Mouse (Mus musculus) lung, embryonic 14.5 days (tissue): Measurements from ENCODE around the gene Gdf9. TPM values are rescaled to one million over a fixed set of nuclear protein-coding genes. Genes with fewer than 3 reads are reported as not detected.
"Not testable (repeated sequence)": the region's sequence is repeated elsewhere in the genome, so short reads cannot be mapped to it uniquely, and the experiment has no call there.

Source experiments
- ATAC-seq: fragments of 200-750 bp; cut with Nextera tagmentation; 2 replicates; pipeline ENCODE4 v1.8.0; 2017; ENCODE audit warnings: mild to moderate bottlenecking, moderate TSS enrichment, moderate library complexity; ENCODE audit not compliant: insufficient read depth
- DNase-seq: peaks from one replicate; pipeline ENCODE4 v3.0.0-alpha.2; 2015
- H3K27ac ChIP-seq: fragments of 300-500 bp; sonication (generic); 2 replicates; pipeline ENCODE4 v1.5.1; 2014; ENCODE audit warnings: low read depth, mild to moderate bottlenecking, moderate library complexity
- H3K27me3 ChIP-seq: fragments of 300-500 bp; sonication (generic); 2 replicates; pipeline ENCODE4 v1.6.1; 2014; ENCODE audit warnings: low read length, control low read depth; ENCODE audit not compliant: insufficient read depth
- H3K36me3 ChIP-seq: fragments of 300-500 bp; sonication (generic); 2 replicates; pipeline ENCODE4 v1.6.1; 2014; ENCODE audit warnings: control low read depth; ENCODE audit not compliant: insufficient read depth
- H3K4me1 ChIP-seq: fragments of 300-500 bp; sonication (generic); 2 replicates; pipeline ENCODE4 v1.6.1; 2014; ENCODE audit warnings: antibody characterized with exemption, control low read depth; ENCODE audit not compliant: insufficient read depth
- H3K4me2 ChIP-seq: fragments of 300-500 bp; sonication (generic); 2 replicates; pipeline ENCODE4 v1.6.1; 2014; ENCODE audit warnings: mild to moderate bottlenecking
- H3K4me3 ChIP-seq: fragments of 300-500 bp; sonication (generic); 2 replicates; pipeline ENCODE4 v1.5.1; 2014; ENCODE audit warnings: low read depth, low read length
- H3K9ac ChIP-seq: fragments of 300-500 bp; sonication (generic); 2 replicates; pipeline ENCODE4 v1.6.1; 2014
- H3K9me3 ChIP-seq: fragments of 300-500 bp; sonication (generic); 2 replicates; pipeline ENCODE4 v1.6.1; 2016; ENCODE audit warnings: low read depth, low read length, control low read depth
- CTCF ChIP-seq: IDR thresholded peaks from 2 replicates; pipeline ENCODE4 v1.5.1; 2016; ENCODE audit warnings: antibody characterized with exemption, low read depth
- WGBS: fragments of 180-500 bp; shearing (Covaris S2); extraction: QIAGEN DNeasy Blood & Tissue Kit; methylation state at CpG from one replicate; pipeline ENCODE4 v1.1.7; 2014; 5-methylcytosine and 5-hydroxymethylcytosine counted together
- polyA plus RNA-seq: library from polyadenylated mRNA; unstranded; fragments of >200 nt; fragmentation: Nextera tagmentation; extraction: Ambion mirVana; gene quantifications from 2 replicates; pipeline ENCODE4 v1.2.1, GENCODE M21; 2014

Gdf9 gene
- polyA plus RNA-seq, 1 experiment from 2014 or later = 2.0 TPM

DNA sequence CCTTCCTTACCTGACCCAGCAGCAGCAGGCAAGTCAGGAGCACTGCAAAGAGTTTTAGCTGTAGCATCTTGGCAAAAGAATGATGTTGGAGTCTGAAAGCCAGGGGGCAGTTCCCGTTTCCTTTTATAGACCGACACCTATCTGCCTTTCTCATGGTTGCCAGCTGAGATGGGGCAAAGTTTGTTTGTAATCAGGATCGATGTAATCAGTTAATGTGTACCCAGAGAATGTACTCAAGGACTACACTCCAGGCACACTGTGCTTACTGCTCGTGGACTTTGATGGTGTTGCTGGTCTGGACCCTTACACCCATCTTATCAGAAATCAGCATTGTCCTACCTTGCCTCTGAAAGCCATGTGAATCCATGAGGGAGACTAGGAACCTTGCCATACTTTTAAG is 7.8 kb upstream of the Gdf9 start, which contains the start of gene Leap2:
TSS of gene Leap2 (minus strand) at position 135 of the 400 bp plus-strand sequence.
- no peak within 1 kb of the TSS for H3K4me2 ChIP-seq
- no peaks in the 10 kb centered on the region for H3K27me3 ChIP-seq
- no peak within 1 kb of the TSS for H3K27ac ChIP-seq
- WGBS = 81% methylated on average over 4 of the region's 4 CpGs
- DNase-seq (no peak), ATAC-seq (no peak)
- H3K9ac ChIP-seq = no peak within 1 kb of the TSS
- no peak within 1 kb of the TSS for H3K4me3 ChIP-seq
- H3K36me3 ChIP-seq = peaks cover 22% of the 10 kb centered on the region
- no peaks in the 10 kb centered on the region for H3K4me1 ChIP-seq
- TF ChIP-seq CTCF = no peak
- H3K9me3 ChIP-seq = no peaks in the 10 kb centered on the region

- Histone ChIP-seq H3K27ac (no peak overlapping the region), H3K4me2 (no peak overlapping the region), H3K9ac (no peak overlapping the region), H3K4me1 (peaks cover 5% of the 10 kb centered on the region), H3K36me3 (peaks cover 19% of the 10 kb centered on the region), H3K4me3 (no peak overlapping the region), H3K27me3 (no peaks in the 10 kb centered on the region), H3K9me3 (no peaks in the 10 kb centered on the region)
- DNase-seq = no peak
- ATAC-seq = no peak
- TF ChIP-seq CTCF = no peak
- 68% methylated on average over 2 of the region's 2 CpGs for WGBS
These were observed 6.0 kb upstream of the Gdf9 start for GRCm38 (mm10) chr11:53424826-53425225.

GRCm38 (mm10) chr11:53425251-53425650 is 5.6 kb upstream of the Gdf9 start:
- Histone ChIP-seq H3K9ac (no peak overlapping the region), H3K27ac (no peak overlapping the region), H3K4me2 (no peak overlapping the region), H3K27me3 (no peaks in the 10 kb centered on the region), H3K4me1 (peaks cover 7% of the 10 kb centered on the region), H3K36me3 (peaks cover 16% of the 10 kb centered on the region), H3K9me3 (no peaks in the 10 kb centered on the region), H3K4me3 (no peak overlapping the region)
- TF ChIP-seq CTCF = no peak
- 34% methylated on average over 3 of the region's 3 CpGs for WGBS
- ATAC-seq (no peak), DNase-seq (no peak)

DNA sequence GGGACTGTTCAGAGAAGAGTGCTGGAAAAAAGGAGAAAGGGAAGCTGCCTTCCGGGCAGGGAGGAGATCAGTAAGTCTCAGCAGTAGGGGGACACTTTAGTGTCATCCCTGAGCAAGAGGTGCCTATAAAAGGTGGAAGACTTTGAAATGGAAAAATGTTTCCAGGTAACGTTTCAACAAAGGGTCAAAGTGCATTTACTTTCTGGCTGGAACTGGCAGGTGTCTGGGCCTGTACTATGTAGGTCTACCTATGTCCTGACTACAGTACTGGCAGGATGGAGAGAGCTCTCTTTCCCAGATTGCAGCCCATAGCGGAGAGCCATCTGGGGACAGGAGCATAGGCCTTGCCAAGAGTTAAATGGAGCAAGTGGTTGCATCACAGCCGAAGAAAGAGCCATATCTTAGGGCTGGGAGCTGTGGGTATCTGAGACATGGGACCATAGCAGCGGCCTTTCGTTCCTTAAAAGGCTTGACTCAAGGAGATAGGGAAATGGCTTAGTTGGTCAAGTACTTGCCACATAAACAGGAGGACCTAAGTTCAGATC is 5.0 kb upstream of the Gdf9 start:
- H3K4me1 ChIP-seq = peaks cover 7% of the 10 kb centered on the region
- WGBS = 80% methylated on average over 6 of the region's 6 CpGs
- DNase-seq = no peak
- H3K36me3 ChIP-seq = peaks cover 15% of the 10 kb centered on the region
- ATAC-seq = no peak
- H3K9ac ChIP-seq = no peak overlapping the region
- no peak overlapping the region for H3K4me2 ChIP-seq
- H3K27me3 ChIP-seq = no peaks in the 10 kb centered on the region
- no peak overlapping the region for H3K4me3 ChIP-seq
- H3K9me3 ChIP-seq = no peaks in the 10 kb centered on the region
- TF ChIP-seq CTCF = no peak
- H3K27ac ChIP-seq = no peak overlapping the region

GRCm38 (mm10) chr11:53426914-53427313 is 3.9 kb upstream of the Gdf9 start:
- H3K27ac ChIP-seq, H3K4me2 ChIP-seq, H3K27me3 ChIP-seq, H3K9ac ChIP-seq, ATAC-seq, H3K4me1 ChIP-seq, DNase-seq, H3K9me3 ChIP-seq, H3K4me3 ChIP-seq: not testable (repeated sequence)
- peaks cover 11% of the 10 kb centered on the region for H3K36me3 ChIP-seq
- WGBS = 76% methylated on average over 3 of the region's 3 CpGs

DNA sequence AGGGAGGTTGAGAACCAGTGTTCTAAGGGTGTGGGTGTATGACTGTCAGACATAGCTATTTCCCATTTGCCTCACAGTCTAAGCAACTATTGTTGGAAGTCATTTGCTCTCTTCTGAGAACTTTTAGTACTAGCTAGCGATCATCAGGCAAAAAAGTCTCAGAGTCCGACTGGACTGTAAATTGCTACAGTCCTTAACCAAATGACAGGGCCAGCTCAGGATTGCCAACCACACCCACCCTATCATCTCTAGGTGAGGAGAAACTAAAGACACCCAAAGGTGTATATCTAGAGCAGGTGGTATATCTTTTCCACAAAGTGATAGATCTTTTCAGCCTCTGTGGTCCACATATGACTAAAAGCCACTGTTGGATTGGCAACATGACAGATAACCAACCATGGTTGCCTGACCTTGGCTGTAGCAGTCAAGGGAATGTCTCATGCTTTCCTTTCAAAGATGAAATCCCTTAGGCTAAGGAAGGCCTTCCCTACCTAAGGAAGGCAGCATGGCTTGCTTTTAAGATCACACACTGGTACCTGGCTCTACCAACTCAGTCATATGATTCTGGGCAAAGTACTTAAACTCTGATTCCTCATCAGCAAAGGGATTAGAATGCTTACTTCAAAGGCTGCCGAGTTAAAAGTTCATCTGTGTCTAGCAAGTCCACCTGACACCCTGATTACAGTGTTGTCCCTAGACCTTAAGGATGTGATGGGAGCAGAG is 2.7 kb upstream of the Gdf9 start:
- Histone ChIP-seq H3K36me3 (peaks cover 11% of the 10 kb centered on the region), H3K9me3 (no peaks in the 10 kb centered on the region), H3K27ac (no peak overlapping the region), H3K4me1 (peaks cover 7% of the 10 kb centered on the region), H3K4me3 (no peak overlapping the region), H3K4me2 (no peak overlapping the region), H3K27me3 (no peaks in the 10 kb centered on the region), H3K9ac (no peak overlapping the region)
- 90% methylated on average over 3 of the region's 3 CpGs for WGBS
- no peak for ATAC-seq
- TF ChIP-seq CTCF = no peak
- no peak for DNase-seq

DNA sequence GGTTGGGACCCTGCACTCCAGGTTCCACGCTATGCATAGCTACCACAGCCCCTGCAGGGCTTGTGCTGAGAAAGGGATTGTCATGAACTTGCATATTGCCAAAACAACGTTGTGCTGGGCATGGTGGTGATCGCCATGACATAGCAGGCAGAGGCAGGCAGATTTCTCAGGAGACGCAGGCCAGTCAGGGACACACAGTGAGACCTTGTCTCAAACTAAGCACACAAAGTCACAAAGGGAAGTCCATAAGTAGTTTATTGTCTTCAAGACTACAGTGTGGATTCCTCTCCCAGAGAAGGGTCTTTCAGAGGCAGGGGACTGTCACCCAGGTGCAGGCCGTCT is 2.1 kb upstream of the Gdf9 start:
- no peak overlapping the region for H3K4me3 ChIP-seq
- ATAC-seq (no peak), DNase-seq (no peak)
- no peak for TF ChIP-seq CTCF
- H3K36me3 ChIP-seq = peaks cover 11% of the 10 kb centered on the region
- H3K9me3 ChIP-seq = no peaks in the 10 kb centered on the region
- H3K4me1 ChIP-seq = peaks cover 7% of the 10 kb centered on the region
- no peak overlapping the region for H3K9ac ChIP-seq
- 93% methylated on average over 5 of the region's 5 CpGs for whole genome bisulfite sequencing
- H3K27ac ChIP-seq = no peak overlapping the region
- no peaks in the 10 kb centered on the region for H3K27me3 ChIP-seq
- H3K4me2 ChIP-seq = no peak overlapping the region
